Mouse (Mus musculus): ENCODE data around the gene Glt6d1.

DNA sequence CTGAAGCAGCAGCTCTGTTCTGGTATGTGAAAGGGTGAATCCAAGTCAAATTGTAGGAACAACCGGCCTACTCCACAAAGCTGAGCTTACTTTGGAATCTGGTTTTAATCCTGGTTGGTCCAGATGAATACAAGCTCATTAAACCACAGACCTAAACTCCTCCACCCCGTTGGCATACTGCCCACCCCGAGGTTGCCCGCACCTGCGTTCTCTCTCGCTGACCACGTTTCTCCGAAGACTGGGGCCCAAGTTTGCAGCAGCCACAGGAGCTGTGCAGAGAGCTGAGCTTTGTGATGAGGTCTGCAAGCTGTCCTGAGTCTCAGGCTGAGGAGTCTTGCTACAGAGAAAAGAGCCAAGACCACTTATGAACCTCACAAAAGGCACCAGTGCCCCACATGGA, 30.9 kb upstream of the Glt6d1 start:
- no peak for TF ChIP-seq CTCF (IDR thresholded peaks at IDR 0.05; ENCODE audit: borderline replicate concordance, insufficient read depth, low read length)
- TF ChIP-seq POLR2A (IDR thresholded peaks at IDR 0.05; ENCODE audit: low read depth, low read length): no peak
